Mouse (Mus musculus) MEL (cell line): ENCODE measurements at regions not wholly inside any gene's neighbourhood (a gene's known extent, or its start where the extent isn't known, plus 50 kb on each side); places are given as distances from the start of the nearest gene placed in this dataset.

Source experiments
- DNase-seq: peaks from one replicate; pipeline ENCODE4 v3.0.0; 2011; ENCODE audit warnings: low read depth, low spot score
- H3K27ac ChIP-seq: 2 replicates; pipeline ENCODE4 v1.5.1; 2012; ENCODE audit warnings: low read depth, mild to moderate bottlenecking, control low read depth, low read length, moderate library complexity; ENCODE audit not compliant: control insufficient read depth
- H3K27me3 ChIP-seq, 2 experiments: fragments of 150-350 bp in 1 of 2; sonication (generic) in 1 of 2; 2 replicates each; pipeline ENCODE4 v1.6.1; 2012; ENCODE audit warnings: low read length in 2 of 2, mild to moderate bottlenecking in 2 of 2, improper control_type of control experiment in 1 of 2, moderate library complexity in 1 of 2; ENCODE audit not compliant: insufficient read depth in 2 of 2, control insufficient read depth in 1 of 2
- H3K36me3 ChIP-seq, 2 experiments: 2 replicates each; pipeline ENCODE4 v1.6.1; 2012 to 2014; ENCODE audit warnings: low read length in 2 of 2, improper control_type of control experiment in 1 of 2, inconsistent platforms in 1 of 2, mild to moderate bottlenecking in 1 of 2; ENCODE audit not compliant: insufficient read depth in 2 of 2, control insufficient read depth in 1 of 2
- H3K4me1 ChIP-seq, 2 experiments: fragments of 150-350 bp in 1 of 2; sonication (generic) in 1 of 2; 2 replicates each; pipeline ENCODE4 v1.6.1; 2012; ENCODE audit warnings: low read length in 2 of 2, improper control_type of control experiment in 1 of 2, mild to moderate bottlenecking in 1 of 2; ENCODE audit not compliant: insufficient read depth in 2 of 2, control insufficient read depth in 1 of 2
- H3K4me3 ChIP-seq, 2 experiments: fragments of 150-350 bp in 1 of 2; sonication (generic) in 1 of 2; 2 replicates each; pipeline ENCODE4 v1.5.1; 2012; ENCODE audit warnings: low read depth in 2 of 2, low read length in 2 of 2, mild to moderate bottlenecking in 2 of 2, moderate library complexity in 2 of 2, control low read depth in 1 of 2, improper control_type of control experiment in 1 of 2; ENCODE audit not compliant: control insufficient read depth in 1 of 2, insufficient read depth in 1 of 2
- H3K79me2 ChIP-seq: 2 replicates; pipeline ENCODE4 v1.6.1; 2012; ENCODE audit warnings: mild to moderate bottlenecking, low read length, moderate library complexity; ENCODE audit not compliant: control insufficient read depth, poor library complexity, insufficient read depth
- H3K9ac ChIP-seq: 2 replicates; pipeline ENCODE4 v1.6.1; 2012; ENCODE audit warnings: low read depth, mild to moderate bottlenecking, control low read depth, low read length, moderate library complexity; ENCODE audit not compliant: control insufficient read depth, poor library complexity, severe bottlenecking
- H3K9me3 ChIP-seq: fragments of 150-350 bp; sonication (generic); replicated peaks from 2 replicates; pipeline ENCODE4 v1.6.1; 2012; ENCODE audit warnings: mild to moderate bottlenecking, low read length, improper control_type of control experiment, moderate library complexity; ENCODE audit not compliant: insufficient read depth
- BHLHE40 ChIP-seq: IDR thresholded peaks from 2 replicates; pipeline ENCODE4 v1.6.1; 2012; ENCODE audit warnings: low read depth, mild to moderate bottlenecking, inconsistent platforms, low read length, improper control_type of control experiment, borderline replicate concordance
- CHD1 ChIP-seq: IDR thresholded peaks from 2 replicates; pipeline ENCODE4 v1.6.1; 2012; ENCODE audit warnings: low read depth, mild to moderate bottlenecking, inconsistent platforms, low read length, improper control_type of control experiment
- ETS1 ChIP-seq: IDR thresholded peaks from 2 replicates; pipeline ENCODE4 v1.6.1; 2012; ENCODE audit warnings: low read depth, mild to moderate bottlenecking, inconsistent platforms, low read length, improper control_type of control experiment, moderate library complexity
- GATA1 ChIP-seq: IDR thresholded peaks from 2 replicates; pipeline ENCODE4 v1.6.1; 2011; ENCODE audit warnings: low read depth, low read length, improper control_type of control experiment
- HCFC1 ChIP-seq: IDR thresholded peaks from 2 replicates; pipeline ENCODE4 v1.6.1; 2012; ENCODE audit warnings: low read depth, mild to moderate bottlenecking, inconsistent platforms, low read length, improper control_type of control experiment, moderate library complexity
- MAFK ChIP-seq: IDR thresholded peaks from 2 replicates; pipeline ENCODE4 v1.6.1; 2011; ENCODE audit warnings: low read depth, mild to moderate bottlenecking, low read length, improper control_type of control experiment, borderline replicate concordance
- MXI1 ChIP-seq: IDR thresholded peaks from 2 replicates; pipeline ENCODE4 v1.6.1; 2011; ENCODE audit warnings: mild to moderate bottlenecking, low read depth, low read length, improper control_type of control experiment
- MYC ChIP-seq: IDR thresholded peaks from 2 replicates; pipeline ENCODE4 v1.6.1; 2011; ENCODE audit warnings: low read depth, mild to moderate bottlenecking, low read length, improper control_type of control experiment, moderate library complexity
- NRF1 ChIP-seq: IDR thresholded peaks from 2 replicates; pipeline ENCODE4 v1.6.1; 2014; ENCODE audit warnings: low read depth, mild to moderate bottlenecking, inconsistent platforms, low read length, improper control_type of control experiment, moderate library complexity; ENCODE audit not compliant: poor library complexity, insufficient read depth, severe bottlenecking
- POLR2A ChIP-seq, 2 experiments: IDR thresholded peaks; 2 replicates each; pipeline ENCODE4 v1.6.1; 2011 to 2012; ENCODE audit warnings: low read length in 2 of 2, mild to moderate bottlenecking in 2 of 2, control low read depth in 1 of 2, improper control_type of control experiment in 1 of 2, low read depth in 1 of 2, moderate library complexity in 1 of 2; ENCODE audit not compliant: control insufficient read depth in 1 of 2, insufficient read depth in 1 of 2, poor library complexity in 1 of 2
- RAD21 ChIP-seq: IDR thresholded peaks from 2 replicates; pipeline ENCODE4 v1.6.1; 2011; ENCODE audit warnings: mild to moderate bottlenecking, low read depth, low read length, improper control_type of control experiment
- RCOR1 ChIP-seq: IDR thresholded peaks from 2 replicates; pipeline ENCODE4 v1.6.1; 2012; ENCODE audit warnings: low read depth, mild to moderate bottlenecking, inconsistent platforms, low read length, improper control_type of control experiment
- SMC3 ChIP-seq: IDR thresholded peaks from 2 replicates; pipeline ENCODE4 v1.6.1; 2011; ENCODE audit warnings: low read depth, low read length, improper control_type of control experiment
- TCF12 ChIP-seq: IDR thresholded peaks from 2 replicates; pipeline ENCODE4 v1.6.1; 2014; ENCODE audit warnings: low read depth, mild to moderate bottlenecking, inconsistent platforms, low read length, improper control_type of control experiment, moderate library complexity
- UBTF ChIP-seq: IDR thresholded peaks from 2 replicates; pipeline ENCODE4 v1.6.1; 2012; ENCODE audit warnings: low read depth, mild to moderate bottlenecking, inconsistent platforms, low read length, improper control_type of control experiment, moderate library complexity, borderline replicate concordance; ENCODE audit not compliant: insufficient read depth
- ZMIZ1 ChIP-seq: IDR thresholded peaks from 2 replicates; pipeline ENCODE4 v1.6.1; 2012; ENCODE audit warnings: low read depth, mild to moderate bottlenecking, inconsistent platforms, low read length, improper control_type of control experiment, moderate library complexity
- ZNF384 ChIP-seq: IDR thresholded peaks from 2 replicates; pipeline ENCODE4 v1.6.1; 2012; ENCODE audit warnings: low read depth, mild to moderate bottlenecking, inconsistent platforms, low read length, improper control_type of control experiment

- no peak overlapping the region for H3K27ac ChIP-seq
- no peaks in the 10 kb centered on the region for H3K4me1 ChIP-seq
- no peaks in the 10 kb centered on the region for H3K79me2 ChIP-seq
- TF ChIP-seq ZMIZ1 (no peak), MXI1 (no peak), CHD1 (no peak), MYC (no peak), ETS1 (no peak)
- DNase-seq, result no peak
- H3K9ac ChIP-seq, result no peak overlapping the region
- no peaks in the 10 kb centered on the region for H3K36me3 ChIP-seq
- H3K4me3 ChIP-seq, result no peak overlapping the region
- H3K9me3 ChIP-seq, result no peaks in the 10 kb centered on the region
- H3K27me3 ChIP-seq, result no peaks in the 10 kb centered on the region
These were observed 92.2 kb upstream of the Oxgr1 start for GRCm38 (mm10) chr14:120134346-120135008.

DNA sequence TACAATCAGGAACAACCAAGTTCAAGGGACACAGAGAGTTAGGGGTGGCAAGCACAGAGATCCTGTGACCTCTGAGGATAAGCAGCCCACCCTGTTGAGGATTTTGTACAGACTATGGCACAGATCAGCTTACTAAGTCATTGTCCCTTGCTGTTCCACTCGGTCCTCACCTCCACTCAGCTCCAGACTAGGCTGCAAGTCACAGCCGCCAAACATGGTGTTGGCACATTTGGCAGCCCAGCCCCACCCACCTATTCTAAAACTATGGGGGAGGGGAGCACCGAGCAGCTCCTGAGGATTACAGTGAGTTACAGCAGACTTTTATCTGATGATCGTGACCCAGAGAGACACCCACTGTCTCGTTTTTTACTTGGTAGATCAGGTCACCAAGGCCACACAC lies 93.0 kb upstream of the Oxgr1 start:
- TF ChIP-seq MAFK (no peak), RAD21 (no peak), GATA1 (no peak), HCFC1 (no peak), UBTF (no peak), ZNF384 (no peak), SMC3 (no peak), BHLHE40 (no peak)
- Histone ChIP-seq H3K9ac (no peak overlapping the region), H3K4me3 (no peak overlapping the region), H3K36me3 (no peaks in the 10 kb centered on the region), H3K9me3 (no peaks in the 10 kb centered on the region), H3K27me3 (no peaks in the 10 kb centered on the region), H3K79me2 (no peaks in the 10 kb centered on the region), H3K4me1 (no peaks in the 10 kb centered on the region), H3K27ac (no peak overlapping the region)
- DNase-seq, result no peak

GRCm38 (mm10) chr14:120136736-120137135 lies 94.5 kb upstream of the Oxgr1 start:
- no peak overlapping the region for H3K4me3 ChIP-seq
- no peaks in the 10 kb centered on the region for H3K79me2 ChIP-seq
- no peaks in the 10 kb centered on the region for H3K36me3 ChIP-seq
- H3K9me3 ChIP-seq, result no peaks in the 10 kb centered on the region
- no peak for DNase-seq
- H3K4me1 ChIP-seq, result no peaks in the 10 kb centered on the region
- H3K9ac ChIP-seq, result no peak overlapping the region
- no peak overlapping the region for H3K27ac ChIP-seq
- TF ChIP-seq RCOR1, result no peak
- no peak for TF ChIP-seq RAD21
- no peak for TF ChIP-seq ZNF384
- TF ChIP-seq POLR2A (IDR thresholded peaks at IDR 0.05; ENCODE audit: control insufficient read depth in 1 of 2, insufficient read depth in 1 of 2, low read depth in 1 of 2, low read length in 2 of 2, poor library complexity in 1 of 2), result no peak
- no peak for TF ChIP-seq SMC3
- no peak for TF ChIP-seq MAFK
- TF ChIP-seq NRF1, result no peak
- TF ChIP-seq TCF12, result no peak
- no peak for TF ChIP-seq ETS1
- no peaks in the 10 kb centered on the region for H3K27me3 ChIP-seq
